Mouse (Mus musculus) right cerebral cortex, postnatal 4 days (tissue): ENCODE data around the gene Ddx4.

Experiments
- DNase-seq: peaks from one replicate; pipeline ENCODE4 v3.0.0-alpha.2; 2022

Ddx4 gene

GRCm38 (mm10) chr13:112652205-112652604 lies at the start of gene Ddx4:
Ddx4 (minus strand) TSS chr13:112652475.
- no peak for DNase-seq

- DNase-seq: no peak
Measured at GRCm38 (mm10) chr13:112701256-112701655, 49.0 kb upstream of the Ddx4 start.

GRCm38 (mm10) chr13:112695526-112696240 lies 43.4 kb upstream of the Ddx4 start:
- no peak for DNase-seq

- DNase-seq: no peak
Measured at GRCm38 (mm10) chr13:112692870-112693553, 40.7 kb upstream of the Ddx4 start.

- DNase-seq: no peak
Measured at GRCm38 (mm10) chr13:112686155-112686554, 33.9 kb upstream of the Ddx4 start.

GRCm38 (mm10) chr13:112683970-112684369 lies 31.7 kb upstream of the Ddx4 start:
- no peak for DNase-seq

- no peak for DNase-seq
Measured at GRCm38 (mm10) chr13:112683312-112683711, 31.0 kb upstream of the Ddx4 start.

GRCm38 (mm10) chr13:112678154-112678553 lies 25.9 kb upstream of the Ddx4 start:
- peak; percentile 18 for DNase-seq

GRCm38 (mm10) chr13:112673899-112674447 lies 21.7 kb upstream of the Ddx4 start:
- peak; percentile 44 for DNase-seq

- DNase-seq: no peak
Measured at GRCm38 (mm10) chr13:112672797-112673196, 20.5 kb upstream of the Ddx4 start.

GRCm38 (mm10) chr13:112671708-112672107 lies 19.4 kb upstream of the Ddx4 start:
- no peak for DNase-seq

- no peak for DNase-seq
Measured at GRCm38 (mm10) chr13:112667215-112667614, 14.9 kb upstream of the Ddx4 start.

- DNase-seq: no peak
Measured at GRCm38 (mm10) chr13:112666433-112667024, 14.3 kb upstream of the Ddx4 start.

GRCm38 (mm10) chr13:112661687-112662086 lies 9.4 kb upstream of the Ddx4 start:
- no peak for DNase-seq

GRCm38 (mm10) chr13:112660574-112661381 lies 8.5 kb upstream of the Ddx4 start, which contains the start of gene Slc38a9:
Slc38a9 (plus strand) TSS chr13:112660751.
- peak; percentile 90 for DNase-seq

GRCm38 (mm10) chr13:112659986-112660573 lies 7.8 kb upstream of the Ddx4 start:
- no peak for DNase-seq

- no peak for DNase-seq
Measured at GRCm38 (mm10) chr13:112651183-112651582, 1.1 kb downstream of the Ddx4 start.

- DNase-seq: no peak
Measured at GRCm38 (mm10) chr13:112645529-112646186, 6.6 kb downstream of the Ddx4 start.

- DNase-seq: no peak
Measured at GRCm38 (mm10) chr13:112644996-112645395, 7.3 kb downstream of the Ddx4 start.

- DNase-seq: no peak
Measured at GRCm38 (mm10) chr13:112642897-112643296, 9.4 kb downstream of the Ddx4 start.

GRCm38 (mm10) chr13:112639111-112639510 lies 13.2 kb downstream of the Ddx4 start:
- no peak for DNase-seq

GRCm38 (mm10) chr13:112636498-112636897 lies 15.8 kb downstream of the Ddx4 start:
- DNase-seq: no peak
